Mouse (Mus musculus): Measurements from ENCODE around the gene Rsph14. TPM values are rescaled to one million over a fixed set of nuclear protein-coding genes. Genes with fewer than 3 reads are reported as not detected.

Gene Rsph14
- total and polyA plus RNA-seq, 3 experiments = not detected

- DNase-seq (ENCODE audit: low read depth, low spot score) = no peak
- H3K4me1 ChIP-seq (ENCODE audit: control insufficient read depth in 1 of 2, insufficient read depth in 2 of 2, low read length in 2 of 2) = no peaks in the 10 kb centered on the region
- H3K79me2 ChIP-seq (ENCODE audit: control insufficient read depth, insufficient read depth, low read length, poor library complexity) = no peaks in the 10 kb centered on the region
- H3K4me3 ChIP-seq (ENCODE audit: control insufficient read depth in 1 of 2, insufficient read depth in 1 of 2, low read depth in 2 of 2, low read length in 2 of 2) = no peak overlapping the region
- H3K27me3 ChIP-seq (ENCODE audit: control insufficient read depth in 1 of 2, insufficient read depth in 2 of 2, low read length in 2 of 2) = no peaks in the 10 kb centered on the region
- H3K27ac ChIP-seq (ENCODE audit: control insufficient read depth, low read depth, low read length) = no peak overlapping the region
- H3K9me3 ChIP-seq (replicated peaks; ENCODE audit: insufficient read depth, low read length) = no peaks in the 10 kb centered on the region
- no peak for TF ChIP-seq GATA1 (IDR thresholded peaks at IDR 0.05; ENCODE audit: low read depth, low read length)
- 0 out of 2 replicates have a peak, but pooled peaks have one; percentile 19 for TF ChIP-seq POLR2AphosphoS5 (IDR thresholded peaks at IDR 0.05; ENCODE audit: borderline replicate concordance, low read depth, low read length)
- TF ChIP-seq RAD21 (IDR thresholded peaks at IDR 0.05; ENCODE audit: low read depth, low read length) = no peak
- no peak for TF ChIP-seq POLR2A (IDR thresholded peaks at IDR 0.05; ENCODE audit: control insufficient read depth in 1 of 2, insufficient read depth in 1 of 2, low read depth in 1 of 2, low read length in 2 of 2, poor library complexity in 1 of 2)
- TF ChIP-seq ZC3H11A (IDR thresholded peaks at IDR 0.05; ENCODE audit: low read depth, low read length) = no peak
- TF ChIP-seq USF1 (IDR thresholded peaks at IDR 0.05; ENCODE audit: low read depth, low read length) = no peak
- H3K36me3 ChIP-seq (ENCODE audit: control insufficient read depth in 1 of 2, insufficient read depth in 2 of 2, low read length in 2 of 2) = no peaks in the 10 kb centered on the region
- no peak overlapping the region for H3K9ac ChIP-seq (ENCODE audit: control insufficient read depth, low read depth, low read length, poor library complexity, severe bottlenecking)
Observed at GRCm38 (mm10) chr10:74935016-74935415, 97.4 kb downstream of the Rsph14 start.

GRCm38 (mm10) chr10:74934521-74934920, 97.9 kb downstream of the Rsph14 start:
- no peak for DNase-seq (ENCODE audit: low read depth, low spot score)
- Histone ChIP-seq H3K36me3 (ENCODE audit: control insufficient read depth in 1 of 2, insufficient read depth in 2 of 2, low read length in 2 of 2) (no peaks in the 10 kb centered on the region), H3K9ac (ENCODE audit: control insufficient read depth, low read depth, low read length, poor library complexity, severe bottlenecking) (no peak overlapping the region), H3K79me2 (ENCODE audit: control insufficient read depth, insufficient read depth, low read length, poor library complexity) (no peaks in the 10 kb centered on the region), H3K9me3 (replicated peaks; ENCODE audit: insufficient read depth, low read length) (no peaks in the 10 kb centered on the region), H3K27ac (ENCODE audit: control insufficient read depth, low read depth, low read length) (no peak overlapping the region), H3K4me1 (ENCODE audit: control insufficient read depth in 1 of 2, insufficient read depth in 2 of 2, low read length in 2 of 2) (no peaks in the 10 kb centered on the region), H3K27me3 (ENCODE audit: control insufficient read depth in 1 of 2, insufficient read depth in 2 of 2, low read length in 2 of 2) (no peaks in the 10 kb centered on the region), H3K4me3 (ENCODE audit: control insufficient read depth in 1 of 2, insufficient read depth in 1 of 2, low read depth in 2 of 2, low read length in 2 of 2) (no peak overlapping the region)
- no peak for TF ChIP-seq ZNF384 (IDR thresholded peaks at IDR 0.05; ENCODE audit: low read depth, low read length)
- no peak for TF ChIP-seq ETS1 (IDR thresholded peaks at IDR 0.05; ENCODE audit: low read depth, low read length)
- no peak for TF ChIP-seq ZMIZ1 (IDR thresholded peaks at IDR 0.05; ENCODE audit: low read depth, low read length)
- no peak for TF ChIP-seq USF2 (IDR thresholded peaks at IDR 0.05; ENCODE audit: borderline replicate concordance in 1 of 2, insufficient read depth in 1 of 2, low read depth in 1 of 2, low read length in 2 of 2)
- no peak for TF ChIP-seq CHD2 (IDR thresholded peaks at IDR 0.05; ENCODE audit: low read length)
- no peak for TF ChIP-seq HCFC1 (IDR thresholded peaks at IDR 0.05; ENCODE audit: low read depth, low read length)
- no peak for TF ChIP-seq MEF2A (IDR thresholded peaks at IDR 0.05; ENCODE audit: extremely low read depth, insufficient replicate concordance, low read depth, low read length, poor library complexity, severe bottlenecking)
- no peak for TF ChIP-seq TCF12 (IDR thresholded peaks at IDR 0.05; ENCODE audit: low read depth, low read length)
- no peak for TF ChIP-seq CHD1 (IDR thresholded peaks at IDR 0.05; ENCODE audit: low read depth, low read length)
- no peak for TF ChIP-seq EP300 (IDR thresholded peaks at IDR 0.05; ENCODE audit: low read depth in 1 of 2, low read length in 2 of 2)
- no peak for TF ChIP-seq RCOR1 (IDR thresholded peaks at IDR 0.05; ENCODE audit: low read depth, low read length)
- no peak for TF ChIP-seq ELF1 (IDR thresholded peaks at IDR 0.05; ENCODE audit: low read depth, low read length)
- no peak for TF ChIP-seq UBTF (IDR thresholded peaks at IDR 0.05; ENCODE audit: borderline replicate concordance, insufficient read depth, low read depth, low read length)
